Mouse (Mus musculus) kidney, adult 2 months (tissue): ENCODE measurements around the gene Tubgcp2.

Experiments used
- CTCF ChIP-seq: fragments of 200-500 bp; conservative IDR thresholded peaks from 2 replicates; pipeline ENCODE4 v1.5.1; 2011; ENCODE audit warnings: low read depth, mild to moderate bottlenecking, control low read depth, low read length, moderate library complexity, mixed read lengths; ENCODE audit not compliant: insufficient read depth, insufficient read length
- POLR2A ChIP-seq: fragments of 200-500 bp; IDR thresholded peaks from one replicate; pipeline ENCODE4 v1.6.1; 2011; ENCODE audit warnings: low read depth, low read length, control low read depth

- TF ChIP-seq CTCF (no peak), POLR2A (no peak)
Observed at GRCm38 (mm10) chr7:140031771-140032170, 4.7 kb downstream of the Tubgcp2 start.
